Mouse (Mus musculus): ENCODE data around the gene Hmgb1.

- TF ChIP-seq CTCF (conservative IDR thresholded peaks at IDR 0.05; ENCODE audit: insufficient read depth, insufficient read length, low read depth, low read length) (no peak), POLR2A (IDR thresholded peaks at IDR 0.05; ENCODE audit: low read depth, low read length) (no peak)
Measured at GRCm38 (mm10) chr5:149117815-149118547, 66.3 kb downstream of the Hmgb1 start.

All from kidney, adult 2 months (tissue).